Mouse (Mus musculus) ovary, postnatal 14 days (tissue): ENCODE results near the gene Gm21103.
"Not testable (repeated sequence)": the region's sequence is repeated elsewhere in the genome, so short reads cannot be mapped to it uniquely, and the experiment has no call there.

ENCODE experiments used
- DNase-seq: peaks from one replicate; pipeline ENCODE4 v3.0.0; 2022; ENCODE audit warnings: low spot score

Gm21103 gene

DNA sequence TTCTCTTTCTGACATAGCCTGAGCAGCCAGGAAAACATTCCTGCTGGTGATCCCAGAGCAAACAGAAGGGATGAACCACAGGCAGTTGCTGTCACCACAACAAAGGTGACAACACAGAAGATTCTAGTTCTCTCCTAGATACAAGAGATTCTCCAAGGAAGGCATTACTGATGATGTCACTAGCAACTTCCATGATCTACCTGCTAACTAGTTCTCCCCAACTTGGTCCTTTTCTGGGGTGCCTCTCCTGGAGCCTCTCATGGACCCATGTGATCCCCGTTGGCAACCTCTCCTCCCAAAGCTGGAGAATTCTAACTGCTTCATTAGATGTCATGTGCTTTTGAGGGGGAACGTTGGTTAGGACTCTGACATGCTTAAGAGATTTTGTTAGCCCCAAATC, at the start of gene Gm21103:
Gene Gm21103 (minus strand): TSS at position 101 of the 400 bp plus-strand sequence.
- not testable (repeated sequence) for DNase-seq

DNA sequence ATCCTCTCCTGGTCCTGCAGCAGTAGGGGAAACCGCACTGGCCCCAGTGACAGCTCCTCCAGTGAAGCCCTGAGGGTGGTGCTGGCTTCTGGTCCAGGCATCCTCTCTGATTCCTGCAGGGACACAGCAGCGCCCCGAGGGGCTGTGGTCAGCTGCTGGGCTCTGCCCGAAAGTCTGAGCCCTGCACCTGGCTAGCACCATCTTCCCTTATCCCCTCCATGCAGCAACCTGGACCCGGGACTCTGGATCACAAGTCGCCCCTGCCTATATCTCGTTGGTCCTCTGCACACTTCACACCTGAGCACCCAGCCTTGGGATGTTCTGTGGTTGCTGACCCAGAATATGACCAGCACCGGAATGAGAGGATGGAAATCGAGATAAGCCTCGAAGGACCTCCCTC, 38.9 kb upstream of the Gm21103 start, which contains the start of gene Gm3618:
Gene Gm3618 (minus strand): TSS at position 101 of the 400 bp plus-strand sequence.
- not testable (repeated sequence) for DNase-seq

DNA sequence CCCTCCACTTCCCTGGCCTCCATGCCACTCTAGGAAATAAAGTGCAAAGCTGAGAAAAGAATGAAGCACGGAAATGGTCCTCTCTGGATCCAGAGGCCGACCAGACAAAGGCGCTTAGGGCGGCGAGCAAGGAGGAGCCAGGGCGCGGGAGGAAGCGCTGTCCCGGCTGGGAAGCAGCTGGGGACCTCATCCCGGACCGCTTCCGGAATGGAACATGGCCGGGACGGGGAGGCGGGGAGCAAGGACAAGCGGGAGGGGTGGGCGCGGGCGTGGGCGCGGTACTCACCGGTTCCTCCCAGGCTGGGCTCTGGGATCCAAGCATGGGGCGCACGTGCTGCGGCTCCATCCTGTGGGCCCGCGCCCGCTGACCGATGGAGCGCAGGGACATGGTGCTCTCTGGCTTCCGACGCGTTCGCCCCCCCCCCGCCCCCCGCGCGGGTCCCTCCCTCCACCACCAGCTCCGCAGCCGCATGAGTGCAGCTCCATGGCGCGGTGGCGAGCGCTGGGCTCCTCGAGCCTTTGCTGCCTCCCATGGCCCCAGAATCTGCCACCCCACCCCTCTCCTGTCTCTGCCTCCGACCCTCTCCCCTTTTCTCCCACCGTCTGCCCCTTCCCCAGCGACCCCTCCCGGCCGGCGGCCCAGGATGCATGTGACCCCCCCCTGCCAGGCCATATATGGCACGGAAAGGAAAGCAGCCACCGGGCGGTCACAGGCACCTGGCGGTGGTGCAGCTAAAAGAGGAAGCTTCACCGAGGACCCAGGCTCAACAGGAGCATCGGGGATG, 17.5 kb downstream of the Gm21103 start, which contains the start of gene Gm3411:
Gene Gm3411 (minus strand): TSS at position 320 of the 785 bp plus-strand sequence.
- peak; percentile 3 for DNase-seq
